Mouse (Mus musculus): ENCODE data around the gene Tepsin. TPM values are rescaled to one million over a fixed set of nuclear protein-coding genes. Genes with fewer than 3 reads are reported as not detected.

Gene Tepsin
- polyA plus RNA-seq, 1 experiment from 2014 or later: 15.4 TPM

Other genes with a start within 250 kb of the Tepsin start
- 88.0 and 91.1 TPM in 2 replicates for gene Chmp6, start 185.3 kb downstream of the Tepsin start, polyA plus RNA-seq (2015; fragmentation: Nextera tagmentation; extraction: Ambion mirVana)
- gene Baiap2, start 156.0 kb downstream of the Tepsin start, polyA plus RNA-seq (2015; fragmentation: Nextera tagmentation; extraction: Ambion mirVana): 12.0 and 13.1 TPM in 2 replicates
- gene Aatk, start 51.6 kb downstream of the Tepsin start, polyA plus RNA-seq (2015; fragmentation: Nextera tagmentation; extraction: Ambion mirVana): 3.1 and 3.4 TPM in 2 replicates
- 14.2 and 19.7 TPM in 2 replicates for gene Cep131, start 11.9 kb downstream of the Tepsin start, polyA plus RNA-seq (2015; fragmentation: Nextera tagmentation; extraction: Ambion mirVana)
- gene Ndufaf8, start 197 bp upstream of the Tepsin start, polyA plus RNA-seq (2015; fragmentation: Nextera tagmentation; extraction: Ambion mirVana): 90.8 and 109 TPM in 2 replicates
- gene Slc38a10, start 52.6 kb upstream of the Tepsin start, polyA plus RNA-seq (2015; fragmentation: Nextera tagmentation; extraction: Ambion mirVana): 81.8 and 88.2 TPM in 2 replicates
- 5.8 and 7.1 TPM in 2 replicates for gene Bahcc1, start 134.2 kb upstream of the Tepsin start, polyA plus RNA-seq (2015; fragmentation: Nextera tagmentation; extraction: Ambion mirVana)
- gene Actg1, start 249.8 kb upstream of the Tepsin start, polyA plus RNA-seq (2015; fragmentation: Nextera tagmentation; extraction: Ambion mirVana): 2,607 and 2,658 TPM in 2 replicates

Measured in intestine, embryonic 15.5 days (tissue).